Mouse (Mus musculus): ENCODE measurements around the gene Six5. TPM values are rescaled to one million over a fixed set of nuclear protein-coding genes. Genes with fewer than 3 reads are reported as not detected.

Six5 gene
- total RNA-seq, 2 experiments from 2014 or later, result 2.0 to 2.7 TPM

DNA sequence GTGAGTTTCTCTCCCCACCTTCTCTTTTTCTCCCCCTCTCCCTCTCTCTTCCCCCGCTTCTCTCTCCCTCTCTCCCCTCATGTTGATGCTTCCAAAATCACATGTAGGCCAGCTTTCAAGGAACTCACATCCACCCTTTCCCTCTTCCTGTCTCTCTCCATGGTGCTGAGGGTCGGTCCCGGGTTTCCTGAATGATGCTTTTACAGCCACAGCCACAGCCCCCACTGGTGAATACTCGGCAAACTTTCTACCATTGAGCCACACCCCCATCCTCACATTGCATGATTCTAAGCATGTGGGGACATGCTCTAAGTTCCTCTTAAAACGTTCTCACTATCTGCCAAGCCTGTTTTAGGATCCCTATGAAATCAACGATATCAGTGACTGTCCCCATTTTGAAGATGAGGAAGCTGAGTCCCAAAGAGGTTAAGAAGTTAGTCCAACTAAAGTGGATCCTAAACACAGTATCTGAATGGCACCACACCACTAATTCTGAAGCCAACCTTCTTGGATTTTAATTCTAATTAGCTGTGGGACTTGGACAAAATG, 53.2 kb downstream of the Six5 start:
- no peak for DNase-seq

Small RNAs within 50 kb of the gene (microRNA-seq; reads per million reads assigned to microRNA genes)
- gene Mir3100 (ENCODE audit: borderline replicate concordance in 2 of 2), result 3.7 to 5.0 reads per million in 2 experiments

Other genes with a start within 250 kb of the Six5 start
- gene Pglyrp1, start 223.3 kb upstream of the Six5 start, total RNA-seq (2021), result under 1 TPM; 0.51 to 0.67 TPM
- gene Ccdc61, start 184.2 kb upstream of the Six5 start, total RNA-seq (2021), result 1 to 10 TPM; 5.2 to 6.5 TPM
- 1 to 10 TPM; 1.7 to 2.1 TPM for gene Nova2, start 168.7 kb upstream of the Six5 start, total RNA-seq (2021)
- gene Nanos2, start 107.2 kb upstream of the Six5 start, total RNA-seq (2021), result not detected
- 1 to 10 TPM; 4.3 to 4.9 TPM for gene Mypop, start 103.3 kb upstream of the Six5 start, total RNA-seq (2021)
- 10 to 100 TPM; 13.7 to 14.3 TPM for gene Irf2bp1, start 90.5 kb upstream of the Six5 start, total RNA-seq (2021)
- gene Foxa3, start 71.1 kb upstream of the Six5 start, total RNA-seq (2021), result not detected
- gene Sympk, start 70.2 kb upstream of the Six5 start, total RNA-seq (2021), result 10 to 100 TPM; 56.6 to 59.4 TPM
- gene Rsph6a, start 39.9 kb upstream of the Six5 start, total RNA-seq (2021), result not detected
- 10 to 100 TPM; 22.4 to 22.7 TPM for gene Dmwd, start 18.4 kb upstream of the Six5 start, total RNA-seq (2021)
- gene Dmpk, start 10.7 kb upstream of the Six5 start, total RNA-seq (2021), result 100 to 1,000 TPM; 315 to 350 TPM
- gene Gm4969, start 23.8 kb downstream of the Six5 start, total RNA-seq (2021), result not detected
- gene Fbxo46, start 25.3 kb downstream of the Six5 start, total RNA-seq (2021), result 1 to 10 TPM; 2.9 TPM
- gene Qpctl, start 54.7 kb downstream of the Six5 start, total RNA-seq (2021), result 1 to 10 TPM; 2.3 to 2.5 TPM
- gene Snrpd2, start 55.1 kb downstream of the Six5 start, total RNA-seq (2021), result 10 to 100 TPM; 48.2 to 50.0 TPM
- gene Gipr, start 71.5 kb downstream of the Six5 start, total RNA-seq (2021), result not detected
- gene Eml2, start 81.8 kb downstream of the Six5 start, total RNA-seq (2021), result 1 to 10 TPM; 8.4 to 9.4 TPM
- gene Gpr4, start 117.9 kb downstream of the Six5 start, total RNA-seq (2021), result 1 to 10 TPM; 1.7 to 2.4 TPM
- gene Opa3, start 133.7 kb downstream of the Six5 start, total RNA-seq (2021), result 10 to 100 TPM; 39.4 to 41.3 TPM
- gene Vasp, start 177.2 kb downstream of the Six5 start, total RNA-seq (2021), result 10 to 100 TPM; 16.3 to 18.0 TPM
- gene Ppm1n, start 185.5 kb downstream of the Six5 start, total RNA-seq (2021), result not detected
- gene Rtn2, start 188.0 kb downstream of the Six5 start, total RNA-seq (2021), result 100 to 1,000 TPM; 943 to 950 TPM
- gene Fosb, start 215.5 kb downstream of the Six5 start, total RNA-seq (2021), result under 1 TPM; 0.43 to 0.64 TPM

Measured in gastrocnemius, postnatal 25 days (tissue).